Mouse (Mus musculus): ENCODE measurements around the gene Eapp. TPM values are rescaled to one million over a fixed set of nuclear protein-coding genes. Genes with fewer than 3 reads are reported as not detected.
A peak's percentile ranks its signal among the peaks of the same experiment; 100 is the strongest.

Gene Eapp
- polyA plus RNA-seq, 1 experiment from 2014 or later = 63.3 TPM

DNA sequence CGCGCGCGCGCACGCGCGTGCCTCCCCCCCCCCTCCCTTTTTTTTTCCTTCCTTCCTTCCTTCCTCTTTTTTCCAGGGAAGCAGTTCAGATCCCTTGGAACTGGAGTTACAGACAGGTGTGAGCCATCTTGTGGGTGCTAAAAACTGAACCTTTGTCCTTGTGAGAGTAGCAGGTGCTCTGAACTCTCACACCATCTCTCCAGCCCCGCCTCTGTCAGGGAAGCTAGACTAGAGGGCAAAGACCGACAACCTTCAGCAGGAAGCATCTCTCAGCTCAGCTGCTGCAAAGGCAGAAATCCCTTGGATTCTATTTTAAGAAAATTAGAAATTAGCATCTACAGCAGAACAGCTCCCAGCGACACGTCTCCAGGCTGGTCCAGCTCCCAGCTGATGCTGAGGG is 43.4 kb downstream of the Eapp start:
- H3K9me3 ChIP-seq (replicated peaks) = no peaks in the 10 kb centered on the region
- ATAC-seq (replicated peaks; ENCODE audit: low FRiP score) = no peak
- no peak overlapping the region for H3K9ac ChIP-seq
- H3K4me1 ChIP-seq = peaks cover 38% of the 10 kb centered on the region
- peak overlapping the region; percentile 70 for H3K27ac ChIP-seq
- H3K4me2 ChIP-seq = peak overlapping the region; percentile 30; the same call in 1 of the 2 replicates
- no peaks in the 10 kb centered on the region for H3K27me3 ChIP-seq
- H3K4me3 ChIP-seq (replicated peaks) = no peak overlapping the region
- 81% methylated on average over 12 of the region's 12 CpGs for WGBS
- H3K36me3 ChIP-seq = peaks cover 23% of the 10 kb centered on the region

DNA sequence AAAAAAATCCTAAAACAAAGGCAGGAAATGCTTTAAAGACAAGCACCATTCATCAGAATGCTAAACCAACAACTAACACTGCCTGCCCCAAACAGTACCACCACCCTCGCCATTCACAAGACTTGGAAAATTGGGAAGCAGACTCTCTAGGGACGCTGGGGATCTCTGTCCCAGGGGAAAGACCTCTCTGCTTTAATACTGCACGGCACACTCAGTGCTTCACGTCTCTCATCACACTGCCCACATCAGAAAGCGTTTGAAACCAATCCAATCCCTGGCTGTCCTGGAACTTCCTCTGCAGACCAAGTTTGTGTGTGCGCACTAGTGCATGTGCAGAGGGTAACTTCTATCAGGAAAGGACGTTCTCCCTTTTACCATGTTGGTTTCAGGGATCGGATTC is 43.9 kb downstream of the Eapp start:
- H3K9me3 ChIP-seq (replicated peaks) = no peaks in the 10 kb centered on the region
- H3K4me1 ChIP-seq = peaks cover 33% of the 10 kb centered on the region
- H3K4me2 ChIP-seq = peak overlapping the region; percentile 30; the same call in 1 of the 2 replicates
- H3K27ac ChIP-seq = peak overlapping the region; percentile 70
- H3K27me3 ChIP-seq = no peaks in the 10 kb centered on the region
- ATAC-seq (replicated peaks; ENCODE audit: low FRiP score) = no peak
- H3K36me3 ChIP-seq = peaks cover 28% of the 10 kb centered on the region
- H3K4me3 ChIP-seq (replicated peaks) = no peak overlapping the region
- H3K9ac ChIP-seq = no peak overlapping the region
- 60% methylated on average over 8 of the region's 8 CpGs for WGBS

DNA sequence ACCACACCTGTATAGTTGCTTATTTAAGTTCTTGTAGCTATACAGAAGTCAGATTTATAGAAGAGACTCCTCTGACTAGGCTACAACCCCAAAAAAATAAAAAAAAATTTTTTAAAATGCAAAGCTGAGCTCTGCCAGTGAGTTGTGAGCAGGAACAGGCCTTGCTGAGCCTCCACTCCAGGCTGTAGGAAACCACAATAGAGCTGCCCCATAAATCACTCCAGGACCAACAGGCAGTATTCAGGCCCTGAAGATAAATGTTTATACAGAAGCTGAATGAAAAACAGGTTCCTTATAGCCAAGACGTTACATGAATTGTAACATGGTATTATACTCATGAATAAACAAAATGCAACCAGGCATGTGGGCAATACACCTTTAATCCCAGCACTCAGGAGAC is 44.5 kb downstream of the Eapp start:
- Histone ChIP-seq H3K36me3 (peaks cover 34% of the 10 kb centered on the region), H3K4me3 (replicated peaks) (no peak overlapping the region), H3K4me1 (peaks cover 31% of the 10 kb centered on the region), H3K27me3 (no peaks in the 10 kb centered on the region), H3K9ac (no peak overlapping the region), H3K27ac (0 out of 2 replicates have a peak overlapping the region, but pooled peaks have one; percentile 34), H3K9me3 (replicated peaks) (no peaks in the 10 kb centered on the region), H3K4me2 (no peak overlapping the region)
- WGBS = 15% methylated on average over 1 of the region's 1 CpGs
- ATAC-seq (replicated peaks; ENCODE audit: low FRiP score) = no peak

DNA sequence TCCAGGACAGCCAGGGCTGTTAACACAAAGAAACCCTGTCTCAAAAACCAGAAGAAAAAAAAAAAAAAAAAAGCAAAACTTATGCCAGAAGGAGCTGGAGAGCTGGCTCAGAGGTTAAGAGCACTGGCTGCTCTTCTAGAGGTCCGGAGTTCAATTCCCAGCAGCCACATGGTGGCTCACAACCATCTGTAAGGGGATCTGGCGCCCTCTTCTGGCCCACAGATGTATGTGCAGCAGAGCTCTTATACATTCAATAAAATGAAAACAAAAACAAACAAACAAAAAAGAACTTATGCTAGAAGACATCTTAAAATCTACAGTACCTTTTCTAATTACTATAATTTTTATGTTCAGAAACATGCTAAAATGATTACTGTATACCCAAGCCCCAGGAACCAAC is 50.8 kb downstream of the Eapp start:
- Histone ChIP-seq H3K4me1 (0 out of 2 replicates have a peak, but pooled peaks cover 9% of the 10 kb centered on the region), H3K4me3 (replicated peaks) (no peak overlapping the region), H3K27ac (no peak overlapping the region), H3K4me2 (no peak overlapping the region), H3K36me3 (peaks cover 31% of the 10 kb centered on the region), H3K9ac (no peak overlapping the region), H3K27me3 (no peaks in the 10 kb centered on the region), H3K9me3 (replicated peaks) (no peaks in the 10 kb centered on the region)
- 78% methylated on average over 2 of the region's 2 CpGs for WGBS
- no peak for ATAC-seq (replicated peaks; ENCODE audit: low FRiP score)

DNA sequence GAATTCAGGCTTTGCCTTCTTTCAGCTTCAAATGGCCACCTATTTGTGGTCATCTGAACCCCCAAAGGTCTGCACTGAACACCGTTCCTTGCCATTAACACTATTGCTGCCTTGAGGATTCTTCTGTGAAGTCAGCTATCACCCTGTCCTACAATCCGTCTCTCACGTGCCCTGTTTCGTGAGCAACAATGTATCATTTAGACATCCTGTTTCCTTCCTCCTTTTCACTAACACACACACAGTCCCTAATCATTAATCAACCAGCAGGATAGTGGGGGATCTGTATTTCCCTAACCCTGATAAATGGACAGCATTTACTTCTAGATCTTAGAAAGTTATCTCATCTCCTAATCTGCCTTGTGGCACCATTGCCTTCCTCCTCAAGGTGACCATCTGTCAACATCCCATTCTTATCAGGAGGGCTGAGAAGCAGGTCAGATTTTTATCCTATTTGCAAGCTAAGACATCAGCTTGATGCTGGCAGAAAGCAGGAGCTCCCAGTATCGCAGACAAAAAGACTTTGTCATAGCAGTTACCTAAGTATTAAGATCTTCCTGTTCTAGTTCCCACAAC is 52.3 kb downstream of the Eapp start:
- H3K4me1 ChIP-seq = 0 out of 2 replicates have a peak, but pooled peaks cover 9% of the 10 kb centered on the region
- no peaks in the 10 kb centered on the region for H3K9me3 ChIP-seq (replicated peaks)
- 32% methylated on average over 5 of the region's 5 CpGs for WGBS
- ATAC-seq (replicated peaks; ENCODE audit: low FRiP score) = no peak
- H3K4me3 ChIP-seq (replicated peaks) = no peak overlapping the region
- H3K27ac ChIP-seq = no peak overlapping the region
- peaks cover 21% of the 10 kb centered on the region for H3K36me3 ChIP-seq
- no peak overlapping the region for H3K4me2 ChIP-seq
- no peaks in the 10 kb centered on the region for H3K27me3 ChIP-seq
- H3K9ac ChIP-seq = no peak overlapping the region

DNA sequence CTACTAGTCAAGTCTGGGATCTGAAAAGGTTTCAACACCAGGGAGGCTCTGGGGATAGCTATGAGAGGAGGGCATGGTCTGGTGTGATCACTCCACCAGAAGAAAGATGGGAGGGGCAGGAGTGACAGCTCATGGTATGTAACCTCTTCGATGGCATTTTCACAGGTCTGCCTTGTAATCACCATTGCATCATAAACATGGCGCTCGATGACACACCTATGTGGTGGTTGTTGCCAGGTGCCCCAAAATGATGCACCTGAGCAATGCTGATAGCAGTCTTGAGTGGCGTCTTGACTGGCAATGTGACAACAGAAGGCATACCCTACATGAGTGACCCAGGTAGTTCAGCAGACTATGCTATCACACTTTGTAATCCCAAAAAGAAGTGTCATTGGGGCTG is 54.3 kb downstream of the Eapp start:
- Histone ChIP-seq H3K36me3 (peaks cover 6% of the 10 kb centered on the region), H3K9ac (no peak overlapping the region), H3K9me3 (replicated peaks) (no peaks in the 10 kb centered on the region), H3K27me3 (no peaks in the 10 kb centered on the region), H3K4me3 (replicated peaks) (no peak overlapping the region), H3K4me2 (no peak overlapping the region), H3K27ac (no peak overlapping the region), H3K4me1 (0 out of 2 replicates have a peak, but pooled peaks cover 9% of the 10 kb centered on the region)
- ATAC-seq (replicated peaks; ENCODE audit: low FRiP score) = no peak
- 96% methylated on average over 4 of the region's 4 CpGs for WGBS

DNA sequence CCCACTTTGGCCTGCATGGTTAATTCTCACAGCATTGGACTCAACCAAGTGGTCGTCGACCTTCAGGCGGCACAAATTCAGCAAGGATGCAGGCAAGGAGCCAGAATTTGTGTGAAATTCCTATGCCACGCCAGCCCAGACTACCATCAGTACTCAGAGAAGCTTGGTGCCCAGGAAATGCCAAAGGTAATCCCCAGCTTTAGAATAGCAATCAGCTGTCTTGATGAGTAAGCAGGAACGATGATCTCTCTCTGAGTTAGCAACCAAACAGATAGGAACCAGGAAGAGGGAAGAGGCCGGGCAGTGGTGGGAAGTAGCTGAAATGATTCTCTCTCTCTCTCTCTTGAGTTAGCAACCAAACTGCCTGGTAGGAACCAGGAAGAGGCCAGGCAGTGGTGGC is 55.4 kb downstream of the Eapp start:
- no peak overlapping the region for H3K4me2 ChIP-seq
- no peaks in the 10 kb centered on the region for H3K9me3 ChIP-seq (replicated peaks)
- H3K4me3 ChIP-seq (replicated peaks) = no peak overlapping the region
- ATAC-seq (replicated peaks; ENCODE audit: low FRiP score) = no peak
- H3K36me3 ChIP-seq = peaks cover 3% of the 10 kb centered on the region
- 90% methylated on average over 6 of the region's 6 CpGs for WGBS
- 0 out of 2 replicates have a peak, but pooled peaks cover 9% of the 10 kb centered on the region for H3K4me1 ChIP-seq
- no peak overlapping the region for H3K9ac ChIP-seq
- no peak overlapping the region for H3K27ac ChIP-seq
- H3K27me3 ChIP-seq = no peaks in the 10 kb centered on the region

DNA sequence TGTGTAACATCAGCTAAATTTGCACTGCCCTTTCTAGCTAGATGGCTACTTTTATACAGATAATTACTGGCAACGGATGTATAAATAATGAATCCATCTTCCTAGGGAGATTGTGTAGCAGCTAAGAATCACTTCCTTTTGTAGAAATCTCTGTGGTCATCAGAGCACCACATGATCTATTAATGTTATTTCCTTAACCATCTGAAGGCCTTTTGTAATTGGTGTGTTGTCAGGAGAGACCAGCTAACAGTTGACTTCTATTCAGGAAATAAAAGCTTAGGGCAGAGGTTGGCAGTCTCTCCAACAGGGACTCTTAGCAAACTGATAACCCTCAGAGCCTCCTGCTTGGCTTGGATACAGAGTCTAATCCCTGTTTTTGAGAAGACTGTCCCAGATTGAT is 58.7 kb downstream of the Eapp start:
- Histone ChIP-seq H3K9me3 (replicated peaks) (no peaks in the 10 kb centered on the region), H3K4me1 (no peaks in the 10 kb centered on the region), H3K27me3 (no peaks in the 10 kb centered on the region), H3K4me2 (no peak overlapping the region), H3K9ac (no peak overlapping the region), H3K36me3 (no peaks in the 10 kb centered on the region), H3K27ac (no peak overlapping the region), H3K4me3 (replicated peaks) (no peak overlapping the region)
- no peak for ATAC-seq (replicated peaks; ENCODE audit: low FRiP score)
- 74% methylated on average over 1 of the region's 1 CpGs for whole genome bisulfite sequencing

DNA sequence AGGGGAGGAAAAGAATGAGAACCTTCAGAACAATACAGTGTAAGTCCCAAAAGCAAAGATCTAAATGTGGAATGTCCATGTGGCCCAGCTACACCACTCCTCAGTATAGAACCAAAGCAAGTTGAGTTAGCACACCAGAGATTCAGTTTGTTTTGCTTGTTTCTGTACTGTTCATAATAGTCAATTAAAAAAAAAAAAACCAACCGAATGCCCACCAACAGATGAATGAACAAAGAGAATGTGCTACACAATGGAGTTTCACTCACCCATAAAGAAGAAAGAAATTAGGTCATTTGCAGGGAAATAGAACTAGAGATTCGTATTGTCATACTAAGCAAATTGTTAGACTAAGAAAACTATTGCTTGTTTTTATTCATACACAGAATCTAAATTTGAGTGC is 63.6 kb downstream of the Eapp start:
- no peaks in the 10 kb centered on the region for H3K36me3 ChIP-seq
- 84% methylated on average over 2 of the region's 2 CpGs for WGBS

DNA sequence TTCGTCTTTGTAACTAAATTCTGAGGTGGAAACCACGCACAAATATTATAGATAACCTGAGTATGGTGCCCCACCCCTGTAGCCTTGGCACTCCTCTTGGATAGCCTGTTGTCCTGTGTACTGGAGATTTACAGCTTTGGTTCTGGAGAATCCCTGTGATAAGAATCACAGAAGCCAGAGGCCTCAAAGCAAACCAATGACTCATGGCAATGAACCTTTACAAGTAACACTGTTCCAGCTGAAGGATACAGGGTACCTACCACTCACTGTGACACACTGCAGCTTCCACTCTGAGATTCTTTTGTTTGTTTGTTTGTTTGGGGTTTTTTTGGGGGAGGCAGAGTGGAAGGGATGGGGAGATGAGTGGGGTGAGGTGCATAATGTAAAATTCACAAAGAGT is 73.8 kb downstream of the Eapp start:
- Histone ChIP-seq H3K9ac (no peak overlapping the region), H3K4me3 (replicated peaks) (no peak overlapping the region), H3K9me3 (replicated peaks) (no peaks in the 10 kb centered on the region), H3K27ac (no peak overlapping the region), H3K4me1 (no peaks in the 10 kb centered on the region), H3K4me2 (no peak overlapping the region), H3K36me3 (no peaks in the 10 kb centered on the region), H3K27me3 (no peaks in the 10 kb centered on the region)
- 88% methylated on average over 2 of the region's 2 CpGs for WGBS
- ATAC-seq (replicated peaks; ENCODE audit: low FRiP score) = no peak

More for the DNA sequence above, 63.6 kb downstream of the Eapp start:
- no peak overlapping the region for H3K4me2 ChIP-seq
- no peak overlapping the region for H3K9ac ChIP-seq
- H3K4me3 ChIP-seq (replicated peaks) = no peak overlapping the region
- no peak overlapping the region for H3K27ac ChIP-seq
- H3K4me1 ChIP-seq = no peaks in the 10 kb centered on the region
- ATAC-seq (replicated peaks; ENCODE audit: low FRiP score) = no peak
- no peaks in the 10 kb centered on the region for H3K27me3 ChIP-seq
- no peaks in the 10 kb centered on the region for H3K9me3 ChIP-seq (replicated peaks)

MicroRNA genes within 50 kb of the gene (microRNA counts, 519-probe panel; counts per million panel counts)
- microRNA mmu-miR-1892 = 1,643 counts per million, percentile 9 among the panel's probes with 10 or more counts

Small RNA genes lying within 50 kb of the gene (microRNA-seq; reads per million reads assigned to microRNA genes)
- gene Mir1892 = not detected

Other genes starting within 250 kb of the Eapp start
- 192 and 214 TPM in 2 replicates for gene Sptssa, start 39.3 kb downstream of the Eapp start, polyA plus RNA-seq (2015; fragmentation: Nextera tagmentation; extraction: Ambion mirVana)
- 186 and 200 TPM in 2 replicates for gene Snx6, start 99.8 kb upstream of the Eapp start, polyA plus RNA-seq (2015; fragmentation: Nextera tagmentation; extraction: Ambion mirVana)
- 192 and 207 TPM in 2 replicates for gene Cfl2, start 167.0 kb upstream of the Eapp start, polyA plus RNA-seq (2015; fragmentation: Nextera tagmentation; extraction: Ambion mirVana)